Mouse (Mus musculus) fibroblast of lung, adult 2 months (primary cell): ENCODE data around the gene Dut.
"Not testable (repeated sequence)": the region's sequence is repeated elsewhere in the genome, so short reads cannot be mapped to it uniquely, and the experiment has no call there.

Experiments
- DNase-seq: peaks from one replicate; pipeline ENCODE4 v3.0.0-alpha.2; 2011; ENCODE audit warnings: low read depth

Gene Dut

GRCm38 (mm10) chr2:125255886-125256285 lies 8.9 kb downstream of the Dut start:
- no peak for DNase-seq

- no peak for DNase-seq
Measured at GRCm38 (mm10) chr2:125259230-125260120, 12.5 kb downstream of the Dut start.

GRCm38 (mm10) chr2:125260326-125260725 lies 13.3 kb downstream of the Dut start:
- DNase-seq, result no peak

- DNase-seq, result no peak
Measured at GRCm38 (mm10) chr2:125263056-125263455, 16.1 kb downstream of the Dut start.

GRCm38 (mm10) chr2:125263753-125264152 lies 16.8 kb downstream of the Dut start:
- peak; percentile 73 for DNase-seq

- no peak for DNase-seq
Measured at GRCm38 (mm10) chr2:125268876-125269275, 21.9 kb downstream of the Dut start.

- DNase-seq, result peak; percentile 89
Measured at GRCm38 (mm10) chr2:125275617-125276016, 28.6 kb downstream of the Dut start.

GRCm38 (mm10) chr2:125276692-125277091 lies 29.7 kb downstream of the Dut start:
- no peak for DNase-seq

- DNase-seq, result peak; percentile 74
Measured at GRCm38 (mm10) chr2:125278474-125278873, 31.5 kb downstream of the Dut start.

- not testable (repeated sequence) for DNase-seq
Measured at GRCm38 (mm10) chr2:125279995-125280394, 33.0 kb downstream of the Dut start.

GRCm38 (mm10) chr2:125282334-125283206 lies 35.6 kb downstream of the Dut start:
- DNase-seq, result no peak

- no peak for DNase-seq
Measured at GRCm38 (mm10) chr2:125285777-125286176, 38.8 kb downstream of the Dut start.

GRCm38 (mm10) chr2:125290197-125290965 lies 43.4 kb downstream of the Dut start:
- DNase-seq, result no peak

GRCm38 (mm10) chr2:125291101-125291500 lies 44.1 kb downstream of the Dut start:
- DNase-seq, result no peak

GRCm38 (mm10) chr2:125292616-125293015 lies 45.6 kb downstream of the Dut start:
- DNase-seq, result no peak

GRCm38 (mm10) chr2:125293969-125294491 lies 47.0 kb downstream of the Dut start:
- DNase-seq, result peak; percentile 85

GRCm38 (mm10) chr2:125295526-125295925 lies 48.5 kb downstream of the Dut start:
- no peak for DNase-seq

- DNase-seq, result no peak
Measured at GRCm38 (mm10) chr2:125298841-125299240, 51.9 kb downstream of the Dut start.

GRCm38 (mm10) chr2:125301877-125302624 lies 55.1 kb downstream of the Dut start:
- peak; percentile 95 for DNase-seq

- peak; percentile 80 for DNase-seq
Measured at GRCm38 (mm10) chr2:125302625-125302924, 55.6 kb downstream of the Dut start.

- no peak for DNase-seq
Measured at GRCm38 (mm10) chr2:125303764-125304384, 56.9 kb downstream of the Dut start.
